Mouse (Mus musculus): ENCODE measurements around the gene Slc39a1.
"Not testable (repeated sequence)": the region's sequence is repeated elsewhere in the genome, so short reads cannot be mapped to it uniquely, and the experiment has no call there.

The Slc39a1 gene

DNA sequence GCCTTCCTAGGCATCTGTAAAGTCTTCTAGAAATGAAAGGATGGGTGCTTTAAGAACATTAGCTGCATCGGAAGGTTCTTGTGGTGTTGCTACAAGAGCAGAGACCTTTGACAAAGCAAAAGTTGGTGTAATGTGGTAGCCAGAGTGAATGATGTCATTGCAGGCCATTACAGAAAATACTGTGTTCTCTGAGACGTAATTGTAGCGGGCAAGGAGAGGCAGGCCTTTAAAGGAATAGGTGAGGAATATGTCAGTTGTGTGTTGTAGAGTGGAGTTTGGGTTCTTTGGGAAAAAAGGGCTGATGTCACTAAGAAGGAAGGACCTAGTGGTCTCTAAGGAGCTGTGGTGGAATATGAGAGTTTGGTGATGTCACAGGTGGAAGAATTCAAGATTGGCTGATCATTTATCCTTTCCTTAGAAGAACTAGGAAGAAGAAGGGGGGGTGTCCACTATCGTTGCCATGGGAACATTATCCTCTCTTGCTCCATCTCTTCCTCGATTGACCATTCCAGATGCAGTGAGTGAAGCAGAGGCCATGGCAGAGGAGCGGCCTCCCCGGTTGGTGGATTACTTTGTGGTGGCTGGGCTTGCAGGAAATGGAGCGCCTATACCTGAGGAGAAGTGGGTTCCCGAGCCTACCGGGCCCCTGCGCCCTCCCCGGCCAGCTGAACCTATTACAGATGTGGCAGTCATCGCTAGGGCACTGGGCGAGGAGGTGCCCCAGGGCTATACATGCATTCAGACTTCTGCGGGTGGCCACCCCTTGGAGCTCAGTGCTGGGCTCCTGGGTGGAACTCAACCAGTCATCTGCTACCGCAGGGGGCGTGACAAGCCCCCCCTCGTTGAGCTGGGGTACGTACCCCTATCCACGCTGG lies 19.2 kb downstream of the Slc39a1 start:
- no peak for DNase-seq

DNA sequence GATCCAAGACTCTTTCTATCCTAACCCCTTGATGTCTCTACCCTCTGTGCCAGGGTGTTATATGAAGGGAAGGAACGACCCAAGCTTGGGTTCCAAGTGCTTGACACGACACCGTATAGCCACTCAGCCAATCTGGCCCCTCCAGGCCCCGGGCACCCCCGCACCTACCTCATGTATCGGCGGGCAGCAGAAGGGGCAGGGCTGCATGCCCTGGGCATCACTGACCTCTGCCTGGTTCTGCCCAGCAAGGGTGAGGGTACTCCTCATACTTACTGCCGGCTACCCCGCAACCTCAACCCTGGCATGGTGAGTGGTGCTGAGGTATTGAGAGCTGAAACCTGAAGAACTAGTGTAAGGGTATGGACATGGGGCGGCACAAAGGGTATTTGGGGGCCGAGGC lies 20.2 kb downstream of the Slc39a1 start:
- DNase-seq: no peak

DNA sequence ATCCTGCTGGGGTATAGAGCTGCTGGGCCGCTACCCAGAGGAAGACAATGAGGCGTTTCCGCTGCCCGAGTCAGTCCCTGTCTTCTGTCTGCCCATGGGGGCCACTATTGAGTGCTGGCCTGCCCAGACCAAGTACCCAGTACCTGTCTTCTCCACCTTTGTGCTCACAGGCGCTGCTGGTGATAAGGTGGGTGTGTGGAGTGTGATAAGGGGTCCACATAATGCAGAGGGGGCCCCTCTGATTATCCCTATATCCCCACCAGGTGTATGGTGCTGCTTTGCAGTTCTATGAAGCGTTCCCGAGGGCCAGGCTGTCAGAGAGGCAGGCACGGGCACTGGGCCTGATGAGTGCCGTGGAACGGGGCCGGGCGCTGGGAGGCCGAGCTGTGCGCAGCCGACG lies 21.0 kb downstream of the Slc39a1 start:
- DNase-seq: no peak

DNA sequence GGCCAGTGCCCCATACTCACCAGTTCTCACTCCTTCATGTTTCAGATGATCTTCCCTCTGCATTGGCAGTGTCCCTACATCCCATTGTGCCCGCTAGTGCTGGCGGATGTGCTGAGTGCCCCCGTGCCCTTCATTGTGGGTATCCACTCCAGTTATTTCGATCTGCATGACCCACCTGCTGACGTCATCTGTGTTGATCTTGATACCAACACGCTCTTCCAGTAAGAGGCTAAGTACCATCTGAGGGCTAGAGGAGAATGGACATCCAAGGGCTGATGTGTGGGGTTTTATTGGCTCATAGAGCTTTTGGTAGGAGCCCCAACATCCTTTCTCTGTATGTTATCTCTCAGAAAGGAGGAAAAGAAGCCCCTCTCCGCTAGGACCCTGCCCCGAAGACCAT lies 22.8 kb downstream of the Slc39a1 start:
- DNase-seq: no peak

DNA sequence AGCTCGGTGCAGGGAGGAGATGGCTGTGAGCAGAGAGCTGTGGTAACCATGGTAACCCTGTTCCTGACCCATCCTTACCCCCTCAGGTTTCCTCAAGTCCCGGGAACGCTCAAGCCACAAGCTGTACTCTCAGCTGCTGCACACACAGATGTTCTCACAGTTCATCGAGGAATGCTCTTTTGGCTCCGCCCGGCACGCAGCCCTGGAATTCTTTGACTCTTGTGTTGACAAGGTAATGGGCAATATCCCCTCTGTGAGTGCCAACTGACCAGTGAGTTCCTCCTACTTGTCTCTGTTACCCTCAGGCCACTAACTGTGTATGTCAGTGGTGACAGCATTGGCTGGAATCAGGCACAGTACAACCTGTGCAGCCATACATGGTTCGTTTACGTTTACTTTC lies 24.2 kb downstream of the Slc39a1 start:
- DNase-seq: no peak

DNA sequence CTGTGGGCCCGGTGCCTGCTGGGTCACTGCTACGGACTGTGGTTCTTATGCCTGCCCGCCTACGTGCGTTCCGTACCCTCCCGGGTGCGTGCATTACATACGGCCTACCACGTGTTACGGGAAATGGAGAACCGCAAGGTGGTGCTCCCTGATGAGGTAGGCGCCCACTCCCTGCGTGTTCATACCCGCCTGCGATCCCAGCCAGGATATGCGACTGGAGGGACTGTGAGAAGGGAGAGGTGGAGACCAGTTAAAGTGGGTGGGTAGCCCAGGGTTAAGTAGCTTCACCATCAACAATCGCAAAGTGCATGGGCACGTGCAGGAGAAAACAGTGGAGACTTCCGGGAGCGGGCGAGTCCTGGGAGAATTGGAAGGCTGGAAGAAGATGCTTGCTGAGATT lies 25.9 kb downstream of the Slc39a1 start:
- no peak for DNase-seq

DNA sequence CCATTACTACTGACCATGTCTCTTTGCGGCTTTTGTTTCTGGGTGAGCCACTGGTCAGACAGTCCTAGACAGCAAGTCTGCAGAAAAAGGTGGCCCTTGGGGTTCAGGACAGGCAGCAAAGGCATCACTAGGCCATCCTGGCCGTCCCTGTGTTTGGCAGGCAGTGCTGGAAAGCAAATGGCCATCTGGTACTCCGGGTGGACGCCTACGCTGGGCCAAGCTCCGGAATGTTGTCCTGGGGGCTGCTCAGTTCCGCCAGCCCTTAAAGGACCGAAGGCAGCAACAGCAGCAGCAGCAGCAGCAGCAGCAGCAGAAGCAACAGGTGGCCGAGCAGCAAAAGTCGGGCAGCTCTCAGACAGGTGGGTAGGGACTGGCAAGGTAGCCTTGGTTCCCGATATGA lies 27.3 kb downstream of the Slc39a1 start:
- DNase-seq: no peak

DNA sequence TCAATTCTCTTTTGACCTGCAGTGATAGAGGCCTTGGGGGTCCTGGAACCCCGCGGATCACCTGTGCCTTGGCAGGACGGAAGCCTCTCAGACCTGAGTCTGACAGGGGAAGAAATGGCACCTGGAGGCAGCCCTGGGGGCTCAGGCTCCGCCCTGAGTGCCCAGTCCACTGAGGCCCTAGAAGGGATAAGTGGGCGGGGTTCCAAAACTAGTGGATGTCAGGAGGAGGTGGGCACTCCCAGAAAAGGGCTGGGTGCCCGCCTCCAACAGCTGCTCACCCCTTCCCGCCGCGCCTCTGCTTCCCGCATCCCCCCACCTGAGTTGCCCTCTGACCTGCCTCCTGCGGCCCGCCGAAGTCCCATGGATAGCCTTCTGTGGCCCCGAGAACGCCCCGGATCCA lies 28.9 kb downstream of the Slc39a1 start:
- no peak for DNase-seq

DNA sequence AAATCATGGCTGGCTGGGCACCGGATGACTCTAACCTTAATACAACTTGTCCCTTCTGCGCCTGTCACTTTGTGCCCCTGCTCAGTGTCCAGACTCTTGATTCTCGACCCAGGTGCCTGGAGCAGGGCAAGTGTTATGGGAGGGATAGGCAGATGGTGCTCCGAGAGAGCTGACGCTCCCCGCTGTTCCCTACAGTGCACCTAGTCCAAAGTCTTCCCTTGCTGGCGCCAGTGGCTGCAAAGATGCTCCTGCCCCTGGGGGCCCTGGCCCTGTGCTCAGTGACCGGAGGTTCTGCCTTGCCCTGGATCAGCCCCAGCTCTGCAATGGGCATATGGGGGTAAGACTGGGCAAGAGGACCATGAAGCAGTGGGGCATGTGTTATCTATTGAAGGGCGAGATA lies 29.8 kb downstream of the Slc39a1 start:
- DNase-seq: no peak

DNA sequence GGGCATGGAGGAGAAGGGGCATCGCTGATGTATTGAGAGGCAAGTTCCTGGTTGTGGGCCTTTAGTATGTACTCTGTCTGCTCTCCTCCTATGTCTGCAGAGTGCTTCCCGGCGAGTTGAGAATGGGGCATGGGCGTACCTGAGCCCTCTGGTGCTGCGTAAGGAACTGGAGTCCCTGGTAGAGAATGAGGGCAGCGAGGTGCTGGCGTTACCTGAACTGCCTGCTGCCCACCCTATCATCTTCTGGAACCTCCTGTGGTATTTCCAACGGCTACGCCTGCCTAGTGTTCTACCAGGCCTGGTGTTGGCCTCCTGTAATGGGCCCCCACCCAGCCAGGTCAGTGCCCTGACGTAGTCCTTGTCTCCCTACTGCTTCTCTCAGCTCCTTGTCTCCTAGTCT lies 30.2 kb downstream of the Slc39a1 start:
- DNase-seq: no peak

DNA sequence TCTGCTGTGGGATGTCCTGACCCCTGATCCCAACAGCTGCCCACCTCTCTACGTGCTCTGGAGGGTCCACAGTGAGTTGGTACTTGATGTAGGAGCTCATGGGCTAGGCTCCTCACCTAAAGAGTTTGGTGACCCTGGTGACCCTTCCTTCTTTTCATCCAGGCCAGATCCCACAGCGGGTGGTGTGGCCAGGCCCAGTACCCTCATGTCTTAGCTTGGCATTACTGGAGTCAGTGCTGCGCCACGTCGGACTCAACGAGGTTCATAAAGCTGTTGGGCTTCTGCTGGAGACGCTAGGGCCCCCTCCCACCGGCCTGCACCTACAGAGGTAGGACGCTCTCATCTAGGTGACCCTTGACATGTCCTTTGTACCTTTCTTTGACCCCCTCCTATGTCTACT lies 31.2 kb downstream of the Slc39a1 start:
- no peak for DNase-seq

DNA sequence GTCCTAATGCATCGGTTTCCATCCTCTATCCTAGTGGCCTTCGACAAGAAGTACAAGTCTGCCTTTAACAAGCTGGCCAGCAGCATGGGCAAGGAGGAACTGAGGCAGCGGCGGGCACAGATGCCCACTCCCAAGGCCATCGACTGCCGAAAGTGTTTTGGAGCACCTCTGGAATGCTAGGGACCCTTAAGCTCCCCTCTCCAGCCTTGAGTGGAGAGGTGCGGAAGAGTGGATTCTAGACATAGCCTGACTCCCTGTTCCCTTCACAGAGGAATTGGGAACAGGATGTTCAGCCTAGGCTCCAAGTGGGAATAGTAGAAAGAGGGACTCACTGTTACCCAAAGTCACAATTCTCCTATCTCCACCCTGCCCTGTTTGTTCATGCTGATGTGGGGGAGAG lies 31.8 kb downstream of the Slc39a1 start:
- no peak for DNase-seq

DNA sequence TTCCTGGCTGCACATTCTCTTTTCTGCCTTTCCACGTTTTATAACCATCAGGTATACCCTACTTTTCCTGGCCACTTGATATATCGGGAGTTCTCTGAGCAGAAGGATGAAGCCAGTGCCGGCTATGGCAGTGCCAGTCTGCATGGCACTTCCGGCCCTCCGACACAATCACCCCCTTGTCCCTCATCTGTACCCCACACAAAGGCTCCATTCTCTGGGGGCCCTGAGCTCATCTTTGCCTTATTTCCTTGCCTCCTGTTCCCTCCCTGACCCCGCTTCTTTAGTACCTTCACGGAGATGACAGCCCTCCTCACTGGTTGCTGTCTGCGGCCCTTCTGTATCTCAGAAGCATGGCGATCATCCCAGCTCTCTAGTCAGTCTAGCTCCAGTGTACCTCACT lies 32.7 kb downstream of the Slc39a1 start:
- DNase-seq: no peak

DNA sequence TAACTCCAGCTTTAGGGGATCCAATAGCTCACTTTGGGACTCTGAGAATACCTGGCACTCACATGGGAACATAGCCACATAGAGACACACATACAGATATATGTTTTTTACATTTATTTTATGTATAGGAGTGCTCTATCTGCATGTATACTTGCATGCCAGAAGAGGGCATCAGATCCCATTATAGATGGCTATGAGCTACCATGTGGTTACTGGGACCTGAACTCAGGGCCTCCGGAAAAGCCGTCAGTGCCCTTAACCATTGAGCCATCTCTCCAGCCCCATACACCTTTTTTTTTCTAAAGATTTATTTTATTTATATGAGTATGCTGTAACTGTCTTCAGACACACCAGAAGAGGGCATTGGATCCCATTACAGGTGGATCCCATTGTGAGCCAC lies 36.2 kb downstream of the Slc39a1 start:
- no peak for DNase-seq

DNA sequence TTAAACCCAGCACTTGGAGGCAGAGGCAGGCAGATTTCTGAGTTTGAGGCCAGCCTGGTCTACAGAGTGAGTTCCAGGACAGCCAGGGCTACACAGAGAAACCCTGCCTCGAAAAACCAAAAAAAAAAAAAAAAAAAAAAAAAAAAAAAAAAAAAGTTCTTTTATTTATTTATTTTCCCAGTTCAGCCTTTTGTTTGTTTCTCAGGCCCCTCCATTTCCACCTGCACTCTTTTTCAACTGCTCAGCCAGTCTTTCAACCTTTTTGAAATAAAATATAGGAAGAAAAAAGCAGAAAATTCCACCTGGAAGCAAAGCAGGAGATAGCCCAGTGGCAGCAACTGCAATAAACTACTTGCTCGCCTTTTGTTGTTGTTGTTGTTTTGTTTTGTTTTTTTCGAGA lies 41.4 kb downstream of the Slc39a1 start:
- DNase-seq: not testable (repeated sequence)

DNA sequence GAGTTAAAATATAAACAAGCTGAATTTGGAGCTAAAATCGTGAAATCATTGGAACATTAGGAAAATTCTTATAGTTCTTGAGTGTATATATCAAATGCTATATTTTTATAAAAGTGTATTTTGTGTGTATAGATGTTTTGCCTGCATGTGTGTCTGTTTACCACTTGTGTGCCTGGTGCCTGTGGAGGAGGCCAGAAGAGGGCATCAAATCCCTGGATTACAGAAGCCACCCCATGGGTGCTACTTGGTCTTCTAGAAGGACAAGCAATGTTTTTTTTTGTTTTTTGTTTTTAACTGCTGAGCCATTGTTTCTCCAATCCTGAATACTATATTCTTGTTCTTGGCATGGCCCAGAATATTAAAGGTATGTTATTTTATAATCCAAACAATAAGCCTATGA lies 42.6 kb downstream of the Slc39a1 start:
- no peak for DNase-seq

DNA sequence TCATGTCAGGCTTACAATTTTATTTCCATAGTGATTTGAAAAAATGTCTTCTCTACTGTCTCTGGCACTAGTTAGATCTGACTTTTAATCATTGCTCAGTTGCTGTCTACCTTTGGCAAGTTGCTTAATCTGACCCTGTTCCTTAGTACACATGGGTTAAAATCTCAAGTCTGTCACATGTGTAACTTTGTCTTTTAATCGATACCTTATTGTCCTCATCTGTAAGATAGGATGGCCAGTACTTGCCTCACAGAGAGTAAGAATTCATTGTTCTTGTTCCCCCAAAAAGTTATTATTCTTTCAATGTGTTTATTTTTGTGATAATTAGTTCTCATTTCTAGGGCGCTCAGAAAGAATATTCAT lies 44.0 kb downstream of the Slc39a1 start:
- no peak for DNase-seq

DNA sequence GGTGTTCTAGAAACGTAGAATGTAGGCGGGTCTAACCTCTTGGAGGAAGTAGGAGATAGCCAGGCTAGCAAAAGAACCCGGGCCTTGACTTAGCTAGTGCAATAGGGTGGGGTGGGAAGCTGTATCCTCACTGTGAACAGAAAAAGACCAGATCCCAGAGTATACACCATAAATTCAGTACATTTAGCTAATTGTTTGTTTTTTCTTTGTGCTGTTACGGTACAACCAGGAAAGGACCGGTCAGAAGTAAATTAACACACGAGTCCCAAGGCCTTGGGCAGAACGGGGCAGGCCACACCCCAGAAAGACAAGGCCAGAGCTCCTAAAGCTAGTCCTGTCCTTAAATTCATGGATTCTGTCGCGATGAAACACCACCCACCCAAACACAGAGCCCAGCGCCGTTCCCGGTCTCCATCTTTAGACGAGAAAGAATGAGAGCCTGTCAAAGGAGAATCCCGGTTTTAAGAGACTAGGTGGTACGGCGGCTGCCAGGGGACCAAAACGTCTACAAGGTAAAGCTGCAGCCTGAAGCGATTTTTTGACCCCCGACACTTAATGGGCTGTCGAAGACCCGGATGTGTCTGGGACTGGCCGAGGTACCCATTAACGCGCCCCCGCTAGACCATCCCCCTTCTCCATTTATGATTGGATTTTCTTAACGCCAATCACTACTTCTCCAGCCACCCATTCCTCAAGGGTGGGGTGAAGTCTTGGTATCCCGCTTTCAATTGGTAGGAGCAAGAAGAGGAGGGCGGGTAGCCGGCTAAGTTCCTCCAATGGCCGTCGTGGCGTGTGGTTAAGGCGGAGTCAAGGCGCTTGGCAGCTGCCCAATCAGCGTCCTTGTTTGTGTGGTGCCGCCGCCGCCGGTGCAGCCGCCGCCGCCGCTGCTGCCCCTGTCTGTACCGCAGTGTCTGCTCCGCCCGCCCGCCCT lies 44.6 kb downstream of the Slc39a1 start, which contains the start of gene Gatad2b:
TSS of gene Gatad2b (plus strand) at position 834 of the 931 bp plus-strand sequence.
- peak; percentile 100 for DNase-seq

DNA sequence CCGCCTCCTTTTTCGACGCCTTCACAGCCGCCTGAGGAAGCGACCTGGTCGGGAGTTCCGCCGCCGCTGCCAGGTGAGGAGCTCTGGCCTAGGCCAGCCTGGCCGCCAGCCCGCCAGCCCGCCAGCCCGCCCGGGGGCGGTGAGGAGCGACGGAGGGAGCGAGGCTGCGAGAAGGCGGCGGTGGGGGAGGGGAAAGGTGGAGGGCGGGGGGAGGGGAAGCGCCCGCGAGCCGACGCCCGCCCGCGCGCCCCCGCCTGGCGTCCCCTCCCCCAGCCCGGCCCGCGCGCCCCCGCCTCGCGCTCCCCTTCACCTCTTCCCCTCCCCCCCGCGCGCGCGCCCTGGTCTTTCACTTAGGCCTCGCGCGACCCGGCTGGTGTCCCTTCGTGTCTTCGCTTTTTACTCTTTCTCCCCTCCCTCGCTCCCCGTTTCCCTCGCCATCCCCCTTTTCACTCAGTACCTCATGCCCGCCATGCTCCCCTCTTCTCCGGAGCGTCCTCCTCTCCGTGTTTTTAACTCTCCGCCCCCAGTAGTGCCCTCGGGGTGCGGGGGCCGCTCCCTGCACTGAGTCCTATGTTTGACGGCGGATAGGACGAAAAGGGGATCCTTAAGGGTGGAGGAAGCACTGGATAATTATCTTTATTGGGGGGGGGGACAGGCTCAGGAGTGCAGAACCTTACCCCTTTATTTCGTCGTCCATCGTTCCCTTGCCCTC lies 45.5 kb downstream of the Slc39a1 start:
- peak; percentile 45 for DNase-seq

DNA sequence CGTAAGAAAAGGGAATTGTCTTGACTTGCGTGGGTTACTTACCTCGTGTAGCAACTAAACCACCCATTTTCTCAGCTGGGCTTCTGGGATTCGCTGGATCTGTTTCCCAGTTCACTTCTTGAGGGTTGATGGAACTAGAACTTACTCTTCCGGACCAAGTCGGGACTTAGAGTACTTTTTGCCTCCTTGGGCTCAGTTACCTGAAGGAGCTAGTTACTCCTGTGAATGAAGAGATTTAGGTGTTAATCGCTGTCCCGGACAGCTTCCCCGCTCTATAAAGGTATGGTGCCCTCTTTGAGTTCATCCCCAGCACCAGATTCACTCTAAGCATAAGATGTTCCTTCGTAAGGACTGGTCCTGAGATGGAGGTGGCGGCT lies 46.1 kb downstream of the Slc39a1 start:
- no peak for DNase-seq

DNA sequence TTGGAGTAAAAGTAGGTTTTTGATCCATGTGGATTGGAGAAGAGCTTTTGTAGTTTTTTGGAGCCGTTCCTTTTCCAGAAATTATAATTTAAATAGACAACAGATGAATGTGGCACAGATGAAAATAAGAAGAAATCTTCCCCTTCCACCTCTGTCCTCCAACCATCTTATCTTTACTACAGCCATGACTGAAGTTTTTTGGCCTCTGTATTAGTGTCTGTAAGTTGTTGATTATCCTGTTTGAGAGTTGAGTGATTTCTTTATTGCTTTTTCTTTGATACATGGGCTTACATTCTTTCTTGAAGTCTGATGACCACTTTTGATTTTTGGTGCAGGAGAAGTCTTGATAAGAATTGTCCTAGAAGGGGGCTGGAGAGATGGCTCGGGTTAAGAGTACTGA lies 46.7 kb downstream of the Slc39a1 start:
- DNase-seq: no peak

All from kidney, adult 11 months (tissue).